In genomic region chr3:80893055-80893690, GRCm38 (mm10) we compare ENCODE assay signal across 14 mouse cellular contexts. TPM values are rescaled to one million over a fixed set of nuclear protein-coding genes. Genes with fewer than 3 reads are reported as not detected.
A peak's percentile ranks its signal among the peaks of the same experiment; 100 is the strongest.
DNase-seq lines count a peak whose midpoint lies in the region; ATAC-seq lines count a peak whose summit lies in the region.
"Had no signal": no experiment of that assay in that cellular context is flagged by ENCODE, and none has a peak within 500 bp of the region (broad histone marks: within the 10 kb centered on the region; RNA-seq: fewer than 3 reads in every experiment).

No protein-coding gene starts in this region.

- DNase-seq in forebrain, embryonic 10.5 days (ENCODE audit: extremely low spot score, low spot score) = no peak
- peak; percentile 6 for DNase-seq in kidney, postnatal 14 days
- DNase-seq in kidney, adult 18-20 months = no peak
- DNase-seq in embryonic facial prominence, embryonic 14.5 days (ENCODE audit: low spot score) = peak; percentile 33
- DNase-seq in spleen, postnatal 14 days (ENCODE audit: low spot score in 2 of 2) = no peak
- DNase-seq: cerebellum, adult 9-11 months; layer of hippocampus, adult 9-11 months; left cerebral cortex, postnatal 4 days; thymus, adult 2 months had no signal

- 74% methylated on average over 4 of the region's 4 CpGs for WGBS in forebrain, embryonic 13.5 days
- 79% methylated on average over 4 of the region's 4 CpGs for WGBS in forebrain, embryonic 10.5 days
- WGBS in embryonic facial prominence, embryonic 14.5 days = 30% methylated on average over 4 of the region's 4 CpGs
- 46% methylated on average over 4 of the region's 4 CpGs for WGBS in midbrain, embryonic 16.5 days

- H3K9ac ChIP-seq in forebrain, embryonic 13.5 days = no peak overlapping the region
- H3K9ac ChIP-seq in embryonic facial prominence, embryonic 14.5 days (ENCODE audit: low read depth, low read length) = no peak overlapping the region
- H3K9ac ChIP-seq in midbrain, embryonic 16.5 days (ENCODE audit: low read depth, low read length) = no peak overlapping the region
- H3K9ac ChIP-seq: liver, embryonic 15.5 days had no signal

- H3K36me3 ChIP-seq in forebrain, embryonic 13.5 days (ENCODE audit: poor library complexity, severe bottlenecking) = no peaks in the 10 kb centered on the region
- no peaks in the 10 kb centered on the region for H3K36me3 ChIP-seq in forebrain, embryonic 10.5 days (replicated peaks)
- no peaks in the 10 kb centered on the region for H3K36me3 ChIP-seq in embryonic facial prominence, embryonic 14.5 days (ENCODE audit: control insufficient read depth, insufficient read depth, low read length)
- H3K36me3 ChIP-seq in midbrain, embryonic 16.5 days (ENCODE audit: control insufficient read depth, insufficient read depth, low read length) = no peaks in the 10 kb centered on the region
- H3K36me3 ChIP-seq: G1E; liver, embryonic 15.5 days had no signal

- no peak overlapping the region for H3K4me3 ChIP-seq in forebrain, embryonic 13.5 days
- H3K4me3 ChIP-seq in forebrain, embryonic 10.5 days = no peak overlapping the region
- no peak overlapping the region for H3K4me3 ChIP-seq in embryonic facial prominence, embryonic 14.5 days (ENCODE audit: low read depth, low read length)
- no peak overlapping the region for H3K4me3 ChIP-seq in midbrain, embryonic 16.5 days (ENCODE audit: low read depth, low read length)
- H3K4me3 ChIP-seq: liver, embryonic 15.5 days; megakaryocyte, embryonic 14.5 days had no signal

- H3K4me1 ChIP-seq in forebrain, embryonic 13.5 days = no peaks in the 10 kb centered on the region
- no peaks in the 10 kb centered on the region for H3K4me1 ChIP-seq in forebrain, embryonic 10.5 days
- H3K4me1 ChIP-seq in embryonic facial prominence, embryonic 14.5 days (ENCODE audit: control insufficient read depth, insufficient read depth, low read length) = 0 out of 2 replicates have a peak, but pooled peaks cover 4% of the 10 kb centered on the region
- peaks cover 9% of the 10 kb centered on the region; the same call in 1 of the 2 replicates for H3K4me1 ChIP-seq in midbrain, embryonic 16.5 days (ENCODE audit: control insufficient read depth, insufficient read depth, low read length)
- H3K4me1 ChIP-seq: liver, embryonic 15.5 days; megakaryocyte, embryonic 14.5 days had no signal

- no peak overlapping the region for H3K27ac ChIP-seq in forebrain, embryonic 13.5 days
- no peak overlapping the region for H3K27ac ChIP-seq in forebrain, embryonic 10.5 days
- H3K27ac ChIP-seq in embryonic facial prominence, embryonic 14.5 days (replicated peaks; ENCODE audit: low read depth, low read length) = no peak overlapping the region
- peak overlapping the region; percentile 2; the same call in 1 of the 2 replicates for H3K27ac ChIP-seq in midbrain, embryonic 16.5 days (ENCODE audit: low read length)
- H3K27ac ChIP-seq: liver, embryonic 15.5 days had no signal

- no peaks in the 10 kb centered on the region for H3K9me3 ChIP-seq in forebrain, embryonic 13.5 days (replicated peaks)
- H3K9me3 ChIP-seq in forebrain, embryonic 10.5 days = no peaks in the 10 kb centered on the region
- no peaks in the 10 kb centered on the region for H3K9me3 ChIP-seq in embryonic facial prominence, embryonic 14.5 days (ENCODE audit: control insufficient read depth, low read length)
- no peaks in the 10 kb centered on the region for H3K9me3 ChIP-seq in midbrain, embryonic 16.5 days (replicated peaks; ENCODE audit: control insufficient read depth, low read length, poor library complexity, severe bottlenecking)
- H3K9me3 ChIP-seq: G1E; liver, embryonic 15.5 days had no signal

- ATAC-seq in forebrain, embryonic 13.5 days = peak; percentile 33; the same call in 1 of the 2 replicates
- ATAC-seq in embryonic facial prominence, embryonic 14.5 days (ENCODE audit: low read depth) = no peak
- ATAC-seq in midbrain, embryonic 16.5 days = peak; percentile 58

- H3K27me3 ChIP-seq in forebrain, embryonic 13.5 days = no peaks in the 10 kb centered on the region
- H3K27me3 ChIP-seq in forebrain, embryonic 10.5 days (ENCODE audit: poor library complexity, severe bottlenecking) = no peaks in the 10 kb centered on the region
- H3K27me3 ChIP-seq in embryonic facial prominence, embryonic 14.5 days (replicated peaks; ENCODE audit: control insufficient read depth, insufficient read depth, low read length) = no peaks in the 10 kb centered on the region
- no peaks in the 10 kb centered on the region for H3K27me3 ChIP-seq in midbrain, embryonic 16.5 days (ENCODE audit: control insufficient read depth, insufficient read depth, low read depth, low read length)
- H3K27me3 ChIP-seq: liver, embryonic 15.5 days; megakaryocyte, embryonic 14.5 days had no signal

- no peak overlapping the region for H3K4me2 ChIP-seq in forebrain, embryonic 13.5 days
- no peak overlapping the region for H3K4me2 ChIP-seq in embryonic facial prominence, embryonic 14.5 days (ENCODE audit: low read depth, low read length)
- no peak overlapping the region for H3K4me2 ChIP-seq in midbrain, embryonic 16.5 days (ENCODE audit: low read length)
- H3K4me2 ChIP-seq: liver, embryonic 15.5 days had no signal

RNA-seq across cellular contexts. Expression of gene Glrb, which starts 20.3 kb away (rescaled TPM):
- polyA plus RNA-seq in forebrain, embryonic 13.5 days (2015; fragmentation: Nextera tagmentation; extraction: Ambion mirVana) = 18.3 and 18.9 TPM in 2 replicates
- polyA plus RNA-seq in forebrain, embryonic 10.5 days (2016; fragmentation: Nextera tagmentation; extraction: Ambion mirVana) = 6.9 and 7.2 TPM in 2 replicates
- 11.4 and 13.6 TPM in 2 replicates for polyA plus RNA-seq in embryonic facial prominence, embryonic 14.5 days (2014; fragmentation: Nextera tagmentation; extraction: Ambion mirVana)
- polyA plus RNA-seq in midbrain, embryonic 16.5 days (2015; fragmentation: Nextera tagmentation; extraction: Ambion mirVana) = 35.1 and 47.9 TPM in 2 replicates
- polyA plus RNA-seq: G1E had no signal

Comparison
In these comparisons a context has a peak if more than half of its experiments do, and no peak if none do; other contexts are left out.
1. DNase-seq: peak in kidney, postnatal 14 days (single experiment) and embryonic facial prominence, embryonic 14.5 days (single experiment); none in forebrain, embryonic 10.5 days (single experiment), kidney, adult 18-20 months (single experiment) and spleen, postnatal 14 days (0 of 2).